Mouse (Mus musculus) cerebellum, adult 11-12 months (tissue): ENCODE measurements at regions not wholly inside any gene's neighbourhood (a gene's known extent, or its start where the extent isn't known, plus 50 kb on each side); places are given as distances from the start of the nearest gene placed in this dataset.

ENCODE experiments used
- DNase-seq: peaks from one replicate; pipeline ENCODE4 v3.0.0; 2022

GRCm38 (mm10) chr2:137408294-137408693 is 291.9 kb upstream of the Jag1 start:
- no peak for DNase-seq

- no peak for DNase-seq
Observed at GRCm38 (mm10) chr2:137393486-137393885, 277.0 kb upstream of the Jag1 start.

GRCm38 (mm10) chr2:137379816-137380215 is 263.4 kb upstream of the Jag1 start:
- DNase-seq = no peak

- no peak for DNase-seq
Observed at GRCm38 (mm10) chr2:137375346-137375745, 258.9 kb upstream of the Jag1 start.

DNA sequence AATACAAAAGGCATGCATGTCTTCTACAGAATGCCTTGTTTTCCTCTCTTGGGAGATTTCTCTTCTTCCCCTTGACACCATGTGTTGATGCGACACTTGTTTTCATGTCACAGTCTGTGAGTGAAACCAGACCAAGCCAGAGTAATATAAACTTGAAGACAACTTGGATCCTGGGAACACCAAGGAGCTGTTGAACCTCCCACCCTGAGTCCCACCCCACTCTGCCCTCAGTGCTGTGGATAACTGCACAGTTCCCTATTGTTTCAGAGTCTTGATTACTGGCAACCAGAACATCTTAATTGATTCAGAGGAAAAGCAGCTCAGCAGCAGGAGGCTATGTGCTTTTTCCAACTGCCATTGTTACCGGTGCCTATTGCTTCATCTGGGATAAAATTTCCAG is 254.6 kb upstream of the Jag1 start:
- no peak for DNase-seq

DNA sequence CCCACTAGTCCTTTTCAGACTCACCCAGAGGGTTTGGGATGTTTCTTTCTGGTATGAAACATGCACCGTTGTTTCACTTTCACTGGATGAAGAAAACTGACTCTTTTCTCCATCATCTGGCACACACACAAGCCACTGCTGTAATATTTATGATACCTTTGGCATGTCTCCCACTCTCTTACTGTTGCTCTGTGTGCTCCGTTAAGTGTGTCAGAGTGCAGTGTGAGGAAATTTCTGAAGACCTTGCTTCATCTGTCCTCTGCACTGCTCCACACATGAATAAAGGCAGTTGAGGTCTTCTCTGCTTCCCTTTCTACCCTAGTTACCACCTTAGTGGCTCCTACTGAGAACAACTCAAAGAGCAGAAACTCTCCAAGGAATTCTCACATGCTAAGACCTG is 246.6 kb upstream of the Jag1 start:
- no peak for DNase-seq

GRCm38 (mm10) chr2:137357181-137357738 is 240.8 kb upstream of the Jag1 start:
- no peak for DNase-seq

GRCm38 (mm10) chr2:137343736-137344135 is 227.3 kb upstream of the Jag1 start:
- no peak for DNase-seq

GRCm38 (mm10) chr2:137329995-137330394 is 213.6 kb upstream of the Jag1 start:
- DNase-seq = no peak

DNA sequence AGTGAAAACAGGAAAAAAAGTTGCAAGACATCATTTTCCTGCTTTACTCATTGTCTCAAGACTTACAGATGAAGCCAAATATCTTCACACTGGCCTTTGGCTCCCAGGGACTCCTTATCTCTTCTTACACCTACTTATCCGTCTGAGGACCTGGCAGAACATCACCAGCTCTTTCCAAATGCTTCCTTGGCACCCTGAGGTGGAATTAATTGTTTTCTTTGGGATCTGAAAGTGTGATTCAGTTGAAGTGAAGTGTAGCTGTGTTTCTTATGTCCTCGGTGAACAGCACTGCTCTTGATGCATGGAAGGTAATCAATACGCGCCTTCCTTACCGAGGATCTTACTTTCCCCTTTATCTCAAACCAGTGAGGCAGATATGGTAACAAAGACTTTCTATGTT is 207.0 kb upstream of the Jag1 start:
- no peak for DNase-seq

- DNase-seq = no peak
Observed at GRCm38 (mm10) chr2:137310511-137310910, 194.1 kb upstream of the Jag1 start.

GRCm38 (mm10) chr2:137308116-137308515 is 191.7 kb upstream of the Jag1 start:
- no peak for DNase-seq

DNA sequence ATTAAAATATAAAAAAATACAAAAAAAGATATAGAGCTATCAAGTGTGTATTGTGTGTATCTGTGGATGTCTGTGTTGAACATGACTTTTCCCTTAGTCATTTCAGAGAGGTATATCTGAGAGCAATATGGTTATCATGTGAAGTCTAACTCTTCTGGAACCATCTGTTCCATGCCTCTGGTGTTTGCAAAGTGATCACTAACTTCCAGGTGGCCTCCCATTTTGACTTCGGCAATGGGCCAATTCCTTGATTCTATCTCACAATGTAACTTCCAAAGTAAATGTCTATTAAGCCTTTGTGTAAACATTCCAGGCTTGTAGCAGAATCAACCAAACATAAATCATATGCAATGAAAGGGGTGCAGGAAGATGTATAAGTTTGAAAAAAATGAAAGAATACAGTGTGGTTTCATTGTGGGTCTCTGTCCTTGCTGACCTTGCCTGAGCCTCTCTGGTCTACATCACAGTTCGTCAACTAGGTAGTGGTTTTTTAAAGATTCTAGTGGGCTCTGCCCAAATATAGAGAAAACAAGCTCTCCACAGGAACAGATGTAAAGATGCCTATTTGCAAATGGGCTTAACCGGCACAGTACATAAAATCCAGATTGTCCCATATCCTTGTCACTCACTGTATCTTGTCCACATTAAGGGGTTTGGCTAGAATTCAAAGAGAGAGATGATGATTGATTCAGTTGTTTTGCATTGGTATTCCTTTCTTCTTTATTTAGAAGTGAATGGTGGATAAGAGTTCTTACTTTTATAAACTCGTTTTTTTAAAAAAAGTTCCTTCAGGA is 185.2 kb upstream of the Jag1 start:
- no peak for DNase-seq

GRCm38 (mm10) chr2:137289231-137289630 is 172.8 kb upstream of the Jag1 start:
- DNase-seq = no peak

- no peak for DNase-seq
Observed at GRCm38 (mm10) chr2:137271575-137272180, 155.2 kb upstream of the Jag1 start.

- DNase-seq = no peak
Observed at GRCm38 (mm10) chr2:137262911-137263310, 146.5 kb upstream of the Jag1 start.

- no peak for DNase-seq
Observed at GRCm38 (mm10) chr2:137257847-137258515, 141.5 kb upstream of the Jag1 start.

GRCm38 (mm10) chr2:137247931-137248330 is 131.5 kb upstream of the Jag1 start:
- no peak for DNase-seq

DNA sequence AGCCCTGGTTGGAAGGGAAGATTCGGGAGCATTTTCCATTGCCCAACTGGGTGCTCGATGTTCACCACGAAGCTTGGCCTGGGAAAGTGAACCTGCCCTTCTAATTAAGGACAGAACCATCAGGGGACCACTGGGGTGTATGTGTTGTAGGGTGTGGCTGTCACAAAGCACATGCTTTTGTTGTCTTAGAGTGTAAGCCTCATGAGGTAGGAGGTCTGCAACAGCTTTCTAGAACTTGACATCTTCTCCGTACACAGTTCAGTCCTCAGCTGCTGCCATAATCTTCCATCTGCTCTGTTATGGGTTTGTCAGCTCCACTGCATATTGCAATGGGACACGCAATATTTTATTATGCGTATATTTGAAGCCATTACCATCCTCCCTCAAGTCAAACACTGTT is 127.9 kb upstream of the Jag1 start:
- DNase-seq = no peak

GRCm38 (mm10) chr2:137243914-137244313 is 127.5 kb upstream of the Jag1 start:
- DNase-seq = no peak

DNA sequence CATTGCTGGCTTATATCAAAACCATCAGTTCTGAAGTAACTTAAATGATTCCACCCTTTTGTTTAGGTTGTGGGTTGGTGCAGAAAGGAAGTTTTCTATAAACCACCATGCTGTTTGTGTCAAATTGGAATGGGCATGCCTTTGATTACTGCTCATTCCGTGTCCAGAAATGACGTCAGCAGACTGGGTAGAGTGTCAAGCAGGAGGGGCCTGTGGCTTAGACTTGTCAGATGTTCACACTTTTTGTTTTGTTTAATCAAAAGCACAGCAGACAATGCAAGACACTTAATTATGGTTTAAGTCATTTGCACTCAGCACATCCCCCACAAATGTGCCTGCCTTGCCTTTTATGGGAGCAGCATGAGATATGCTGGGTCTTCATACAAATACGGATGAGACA is 120.5 kb upstream of the Jag1 start:
- DNase-seq = no peak

GRCm38 (mm10) chr2:137233936-137234335 is 117.5 kb upstream of the Jag1 start:
- no peak for DNase-seq

DNA sequence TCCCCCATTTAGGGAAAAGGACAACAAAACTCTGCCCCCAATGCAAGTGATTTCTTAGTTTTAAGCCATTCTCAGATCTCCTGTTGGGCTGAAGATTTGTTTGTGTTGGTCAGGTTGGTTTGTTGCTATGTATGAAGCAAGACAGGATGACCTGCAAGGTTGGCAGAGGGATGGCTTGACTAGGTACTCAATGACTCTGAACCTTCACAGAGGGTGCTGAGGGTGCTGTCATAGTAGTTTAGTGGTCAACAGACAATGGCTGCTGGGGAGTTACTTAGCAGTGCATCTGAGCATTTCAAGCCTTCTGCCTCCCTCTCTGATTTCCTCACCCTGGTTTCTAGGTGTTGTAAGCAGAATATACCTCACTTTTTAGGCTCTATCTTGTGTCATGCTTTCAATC is 114.7 kb upstream of the Jag1 start:
- DNase-seq = no peak
